Mouse (Mus musculus) liver, embryonic 14.5 days (tissue): ENCODE measurements around the gene Stk4. TPM values are rescaled to one million over a fixed set of nuclear protein-coding genes. Genes with fewer than 3 reads are reported as not detected.

Experiments used
- ATAC-seq: fragments of 200-750 bp; cut with Nextera tagmentation; 2 replicates; pipeline ENCODE4 v1.8.0; 2017; ENCODE audit warnings: moderate number of reproducible peaks, mild to moderate bottlenecking, moderate library complexity; ENCODE audit not compliant: insufficient read depth
- DNase-seq, 3 experiments: peaks; one replicate each; pipeline ENCODE4 v3.0.0-alpha.2; 2012 to 2013; ENCODE audit warnings: low read depth in 3 of 3, low spot score in 3 of 3
- H3K27ac ChIP-seq: fragments of 300-500 bp; sonication (generic); 2 replicates; pipeline ENCODE4 v1.5.1; 2014; ENCODE audit warnings: moderate library complexity, mild to moderate bottlenecking, control low read depth, inconsistent platforms
- H3K27me3 ChIP-seq: fragments of 300-500 bp; sonication (generic); 2 replicates; pipeline ENCODE4 v1.6.1; 2014; ENCODE audit warnings: mild to moderate bottlenecking, low read length, moderate library complexity; ENCODE audit not compliant: control insufficient read depth, insufficient read depth
- H3K36me3 ChIP-seq: fragments of 300-500 bp; sonication (generic); replicated peaks from 2 replicates; pipeline ENCODE4 v1.6.1; 2014; ENCODE audit warnings: low read depth; ENCODE audit not compliant: control insufficient read depth, insufficient read depth
- H3K4me1 ChIP-seq, 2 experiments: fragments of 200-500 bp in 1 of 2; fragments of 300-500 bp in 1 of 2; sonication (generic) in 1 of 2; replicated peaks; 2 replicates each; pipeline ENCODE4 v1.6.1; 2012 to 2014; ENCODE audit warnings: antibody characterized with exemption in 1 of 2, inconsistent platforms in 1 of 2, low read length in 1 of 2; ENCODE audit not compliant: control insufficient read depth in 2 of 2, insufficient read depth in 2 of 2
- H3K4me2 ChIP-seq: fragments of 300-500 bp; sonication (generic); 2 replicates; pipeline ENCODE4 v1.6.1; 2014; ENCODE audit warnings: low read depth, mild to moderate bottlenecking, control low read depth, moderate library complexity
- H3K4me3 ChIP-seq, 2 experiments: fragments of 200-500 bp in 1 of 2; fragments of 300-500 bp in 1 of 2; sonication (generic) in 1 of 2; 2 replicates each; pipeline ENCODE4 v1.5.1; 2012 to 2014; ENCODE audit warnings: low read depth in 2 of 2, low read length in 2 of 2, mild to moderate bottlenecking in 2 of 2, control low read depth in 1 of 2, inconsistent platforms in 1 of 2, moderate library complexity in 1 of 2; ENCODE audit not compliant: insufficient read depth in 1 of 2
- H3K9ac ChIP-seq: fragments of 300-500 bp; sonication (generic); replicated peaks from 2 replicates; pipeline ENCODE4 v1.6.1; 2014; ENCODE audit warnings: mild to moderate bottlenecking, control low read depth, moderate library complexity
- H3K9me3 ChIP-seq: fragments of 300-500 bp; sonication (generic); 2 replicates; pipeline ENCODE4 v1.6.1; 2016; ENCODE audit warnings: low read length, mixed read lengths; ENCODE audit not compliant: control insufficient read depth
- CTCF ChIP-seq: IDR thresholded peaks from 2 replicates; pipeline ENCODE4 v1.5.1; 2016; ENCODE audit warnings: antibody characterized with exemption, low read depth, control low read depth
- EP300 ChIP-seq: IDR thresholded peaks from 2 replicates; pipeline ENCODE4 v1.6.1; 2016; ENCODE audit warnings: antibody characterized with exemption, low read depth
- WGBS: fragments of 180-500 bp; shearing (Covaris S2); extraction: QIAGEN DNeasy Blood & Tissue Kit; methylation state at CpG from one replicate; pipeline ENCODE4 v1.1.7; 2014; ENCODE audit not compliant: insufficient replicate concordance; 5-methylcytosine and 5-hydroxymethylcytosine counted together
- polyA plus RNA-seq, 2 experiments: library from polyadenylated mRNA; depleted of rRNA in 1 of 2; stranded (reverse) in 1 of 2; unstranded in 1 of 2; fragments of >200 nt; fragmentation: Nextera tagmentation in 1 of 2; extraction: Ambion mirVana in 1 of 2; gene quantifications; 2 replicates each; pipeline versions ENCODE4 v1.2.1 to v1.2.3; 2012 to 2014

The Stk4 gene
- polyA plus RNA-seq, 2 experiments: 11.8 to 19.6 TPM

GRCm38 (mm10) chr2:164134563-164134962, 64.4 kb downstream of the Stk4 start:
- Histone ChIP-seq H3K4me2 (no peak overlapping the region), H3K9me3 (no peaks in the 10 kb centered on the region), H3K36me3 (no peaks in the 10 kb centered on the region), H3K4me3 (no peak overlapping the region), H3K9ac (no peak overlapping the region), H3K27ac (no peak overlapping the region), H3K4me1 (no peaks in the 10 kb centered on the region), H3K27me3 (no peaks in the 10 kb centered on the region)
- WGBS: 64% methylated on average over 6 of the region's 6 CpGs
- DNase-seq (no peak), ATAC-seq (no peak)
- no peak for TF ChIP-seq EP300
- peak; percentile 41 for TF ChIP-seq CTCF

DNA sequence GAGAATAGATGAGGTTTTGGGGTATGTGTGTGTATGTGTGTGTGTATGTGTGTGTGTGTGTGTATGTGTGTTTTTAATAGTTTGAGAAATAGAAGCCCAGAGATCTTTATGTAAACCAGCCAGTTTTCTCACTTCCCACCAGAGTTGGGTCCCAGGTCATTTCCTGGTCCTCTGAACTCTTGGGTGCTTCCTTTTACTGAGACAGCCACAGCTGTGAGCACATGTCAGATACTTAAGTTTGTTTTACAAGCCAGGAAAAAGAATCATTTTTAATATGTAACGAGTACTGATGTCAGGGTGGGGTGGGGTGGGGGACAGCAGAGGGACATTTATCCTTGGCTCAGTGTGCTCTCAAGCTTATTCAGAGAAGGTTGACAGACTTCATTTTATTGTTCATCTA, 65.2 kb downstream of the Stk4 start:
- Histone ChIP-seq H3K4me3 (no peak overlapping the region), H3K9ac (no peak overlapping the region), H3K9me3 (no peaks in the 10 kb centered on the region), H3K4me1 (no peaks in the 10 kb centered on the region), H3K27me3 (no peaks in the 10 kb centered on the region), H3K27ac (no peak overlapping the region), H3K36me3 (no peaks in the 10 kb centered on the region), H3K4me2 (no peak overlapping the region)
- ATAC-seq (no peak), DNase-seq (no peak)
- TF ChIP-seq EP300 (no peak), CTCF (no peak)
- 67% methylated on average over 1 of the region's 1 CpGs for WGBS

DNA sequence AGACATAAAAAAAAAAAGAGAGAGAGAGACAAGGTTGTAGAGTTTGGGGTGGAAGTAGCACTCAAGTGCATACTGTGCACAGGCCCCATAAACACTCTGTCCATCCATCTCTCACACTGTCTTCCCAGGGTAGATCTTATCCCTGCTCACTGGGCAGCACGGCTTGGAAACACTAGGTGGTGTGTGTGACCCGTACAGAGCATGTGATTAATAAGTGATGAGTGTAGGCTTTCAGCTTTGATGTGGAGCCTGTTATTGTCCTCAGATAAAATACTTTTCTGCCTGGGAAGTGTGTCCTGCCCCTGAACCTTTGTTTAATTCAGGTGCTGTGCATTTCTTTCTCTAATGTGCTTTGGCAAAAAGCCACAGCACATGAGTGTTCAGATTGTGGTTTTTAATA, 66.3 kb downstream of the Stk4 start:
- no peak overlapping the region for H3K4me3 ChIP-seq
- TF ChIP-seq EP300: no peak
- TF ChIP-seq CTCF: no peak
- ATAC-seq (no peak), DNase-seq (no peak)
- H3K4me1 ChIP-seq: no peaks in the 10 kb centered on the region
- H3K9me3 ChIP-seq: no peaks in the 10 kb centered on the region
- no peak overlapping the region for H3K27ac ChIP-seq
- 66% methylated on average over 2 of the region's 2 CpGs for WGBS
- H3K9ac ChIP-seq: no peak overlapping the region
- no peak overlapping the region for H3K4me2 ChIP-seq
- H3K36me3 ChIP-seq: no peaks in the 10 kb centered on the region
- H3K27me3 ChIP-seq: no peaks in the 10 kb centered on the region

DNA sequence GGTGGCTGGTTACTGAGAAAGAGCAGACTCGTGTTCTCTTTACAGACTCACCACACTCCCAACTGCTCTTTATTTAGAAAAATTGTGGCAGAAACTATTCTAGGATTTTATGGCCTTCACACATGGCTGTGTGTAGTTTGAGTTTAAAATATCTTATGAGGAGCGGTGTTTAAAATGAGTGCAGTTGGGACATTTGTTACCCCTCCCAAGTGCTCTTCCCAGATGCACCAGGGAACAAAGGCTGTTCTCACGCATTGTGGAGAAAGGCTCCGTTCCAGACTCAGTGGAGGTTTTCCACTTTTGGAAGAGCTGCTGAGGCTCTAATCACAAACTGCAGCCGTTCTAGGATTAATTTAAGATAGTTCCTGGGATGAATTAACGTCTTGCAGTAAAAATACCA, 67.6 kb downstream of the Stk4 start:
- ATAC-seq: no peak
- H3K27ac ChIP-seq: no peak overlapping the region

DNA sequence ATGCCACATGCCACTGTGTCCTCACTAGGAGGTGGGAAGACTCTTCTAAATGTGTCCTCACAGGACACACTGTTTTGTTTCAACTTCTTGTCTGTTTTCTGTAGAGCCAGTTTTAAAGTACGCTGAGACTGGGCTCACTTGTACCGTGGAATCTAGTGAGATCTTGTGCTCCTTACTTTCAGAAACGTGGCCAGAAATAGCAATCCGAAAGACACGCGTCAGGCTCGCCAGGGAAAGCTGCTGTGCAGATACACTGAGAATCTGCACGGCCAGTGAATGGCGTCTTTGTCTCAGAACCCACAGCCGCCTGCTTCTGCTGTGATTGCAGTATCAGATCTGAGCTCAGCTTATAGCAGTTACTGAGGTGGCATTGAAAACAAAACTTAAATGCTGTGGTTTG, 71.9 kb downstream of the Stk4 start:
- Histone ChIP-seq H3K4me3 (no peak overlapping the region), H3K36me3 (no peaks in the 10 kb centered on the region), H3K9me3 (no peaks in the 10 kb centered on the region), H3K9ac (no peak overlapping the region), H3K4me2 (no peak overlapping the region), H3K27me3 (no peaks in the 10 kb centered on the region), H3K4me1 (no peaks in the 10 kb centered on the region), H3K27ac (no peak overlapping the region)
- WGBS: 62% methylated on average over 10 of the region's 10 CpGs
- DNase-seq (no peak), ATAC-seq (no peak)
- TF ChIP-seq CTCF (no peak), EP300 (no peak)

More for the DNA sequence above, 67.6 kb downstream of the Stk4 start:
- TF ChIP-seq CTCF (no peak), EP300 (no peak)
- no peak overlapping the region for H3K9ac ChIP-seq
- no peaks in the 10 kb centered on the region for H3K9me3 ChIP-seq
- H3K4me3 ChIP-seq: no peak overlapping the region
- H3K27me3 ChIP-seq: no peaks in the 10 kb centered on the region
- H3K36me3 ChIP-seq: no peaks in the 10 kb centered on the region
- WGBS: 79% methylated on average over 6 of the region's 6 CpGs
- no peak overlapping the region for H3K4me2 ChIP-seq
- H3K4me1 ChIP-seq: no peaks in the 10 kb centered on the region
- no peak for DNase-seq
